13 mouse cellular contexts compared by ENCODE assay signal in the genomic region with DNA sequence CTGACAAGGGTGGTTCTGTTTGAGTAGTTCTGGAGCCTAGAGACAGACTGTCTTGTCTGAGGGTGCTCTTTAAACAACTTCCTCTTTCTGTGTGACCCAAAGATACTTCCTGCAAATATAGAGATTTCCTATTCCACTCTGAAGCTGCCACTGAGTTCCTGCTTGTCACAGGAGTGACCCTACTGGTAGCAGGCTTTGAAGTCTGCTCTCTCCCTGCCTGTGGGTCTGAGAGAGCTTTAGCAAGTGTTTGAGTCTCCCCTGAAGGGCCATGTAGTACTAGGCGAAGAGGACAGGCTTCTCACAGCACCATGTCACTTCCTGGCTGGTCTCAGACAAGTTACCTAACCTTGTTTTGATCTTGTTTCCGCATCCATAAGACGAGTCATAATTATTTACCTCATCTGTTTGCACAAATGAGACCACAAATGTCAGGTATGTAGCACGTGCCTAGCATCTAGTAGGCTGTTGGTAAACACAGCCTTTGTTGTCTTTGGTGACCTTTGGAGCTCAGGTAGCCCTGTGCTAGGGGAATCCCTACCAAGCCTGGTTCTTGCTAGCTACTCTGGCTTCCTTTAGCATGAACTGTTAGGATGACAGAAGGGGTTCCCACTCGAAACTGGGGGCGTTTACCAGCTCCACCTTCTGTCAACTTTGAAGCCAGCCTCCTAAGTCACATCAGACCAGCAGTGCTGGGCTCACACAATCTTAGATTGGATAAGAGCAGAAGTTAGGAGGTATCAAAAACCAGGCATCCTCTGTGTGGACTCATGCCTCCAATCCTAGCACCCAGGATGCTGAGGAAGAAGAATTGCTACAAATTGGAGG. TPM values are rescaled to one million over a fixed set of nuclear protein-coding genes. Genes with fewer than 3 reads are reported as not detected.
DNase-seq lines count a peak whose midpoint lies in the region; ATAC-seq and TF ChIP-seq lines count a peak whose summit lies in the region.
"Had no signal": no experiment of that assay in that cellular context is flagged by ENCODE, and none has a peak within 500 bp of the region (broad histone marks: within the 10 kb centered on the region; RNA-seq: fewer than 3 reads in every experiment).

No protein-coding gene starts in this region.

- WGBS in lung, embryonic 14.5 days: 62% methylated on average over 6 of the region's 6 CpGs
- WGBS in liver, embryonic 15.5 days (ENCODE audit: insufficient replicate concordance): 49% methylated on average over 6 of the region's 6 CpGs
- WGBS in stomach, embryonic 16.5 days: 57% methylated on average over 6 of the region's 6 CpGs
- 87% methylated on average over 6 of the region's 6 CpGs for WGBS in midbrain, embryonic 13.5 days
- 86% methylated on average over 6 of the region's 6 CpGs for WGBS in forebrain, embryonic 16.5 days

- peaks cover 60% of the 10 kb centered on the region for H3K36me3 ChIP-seq in lung, embryonic 14.5 days (ENCODE audit: insufficient read depth)
- H3K36me3 ChIP-seq in liver, embryonic 15.5 days (replicated peaks): peaks cover 36% of the 10 kb centered on the region
- H3K36me3 ChIP-seq in stomach, embryonic 16.5 days (ENCODE audit: control insufficient read depth, insufficient read depth, low read length): peaks cover 6% of the 10 kb centered on the region
- H3K36me3 ChIP-seq in midbrain, embryonic 13.5 days: peaks cover 82% of the 10 kb centered on the region
- H3K36me3 ChIP-seq in forebrain, embryonic 16.5 days (ENCODE audit: control insufficient read depth, insufficient read depth): peaks cover 7% of the 10 kb centered on the region; the same call in 1 of the 2 replicates

- no peak overlapping the region for H3K4me2 ChIP-seq in lung, embryonic 14.5 days
- H3K4me2 ChIP-seq in liver, embryonic 15.5 days: no peak overlapping the region
- H3K4me2 ChIP-seq in stomach, embryonic 16.5 days (ENCODE audit: low read depth, low read length): no peak overlapping the region
- H3K4me2 ChIP-seq in midbrain, embryonic 13.5 days (replicated peaks): no peak overlapping the region
- H3K4me2 ChIP-seq in forebrain, embryonic 16.5 days (ENCODE audit: low read length): no peak overlapping the region
- H3K4me2 ChIP-seq: heart, embryonic 13.5 days; midbrain, embryonic 11.5 days had no signal

- no peak overlapping the region for H3K4me3 ChIP-seq in lung, embryonic 14.5 days (ENCODE audit: low read depth, low read length)
- no peak overlapping the region for H3K4me3 ChIP-seq in liver, embryonic 15.5 days (replicated peaks)
- H3K4me3 ChIP-seq in stomach, embryonic 16.5 days (replicated peaks; ENCODE audit: low read length): no peak overlapping the region
- no peak overlapping the region for H3K4me3 ChIP-seq in midbrain, embryonic 13.5 days (replicated peaks)
- no peak overlapping the region for H3K4me3 ChIP-seq in forebrain, embryonic 16.5 days (replicated peaks; ENCODE audit: low read length)
- H3K4me3 ChIP-seq: erythroblast, embryonic 14.5 days; heart, embryonic 13.5 days had no signal

- ATAC-seq in lung, embryonic 14.5 days (ENCODE audit: insufficient read depth): no peak
- peak; percentile 87 for ATAC-seq in activated CD4-positive, CD25-positive, alpha-beta regulatory T cell, adult 4 months
- ATAC-seq in liver, embryonic 15.5 days (ENCODE audit: insufficient read depth): no peak; the same call in 1 of the 2 replicates
- ATAC-seq in stomach, embryonic 16.5 days (ENCODE audit: insufficient read depth, low FRiP score): no peak
- ATAC-seq in midbrain, embryonic 13.5 days: no peak
- ATAC-seq in forebrain, embryonic 16.5 days: no peak

- no peak for TF ChIP-seq CTCF in lung, embryonic 14.5 days (IDR thresholded peaks at IDR 0.05; ENCODE audit: low read depth)

- no peaks in the 10 kb centered on the region for H3K9me3 ChIP-seq in lung, embryonic 14.5 days (ENCODE audit: low read depth, low read length)
- no peaks in the 10 kb centered on the region for H3K9me3 ChIP-seq in liver, embryonic 15.5 days (replicated peaks)
- H3K9me3 ChIP-seq in stomach, embryonic 16.5 days (replicated peaks; ENCODE audit: control insufficient read depth, low read length): no peaks in the 10 kb centered on the region
- H3K9me3 ChIP-seq in midbrain, embryonic 13.5 days: no peaks in the 10 kb centered on the region
- no peaks in the 10 kb centered on the region for H3K9me3 ChIP-seq in forebrain, embryonic 16.5 days (ENCODE audit: control insufficient read depth, low read length)
- H3K9me3 ChIP-seq: heart, embryonic 13.5 days had no signal

- no peak for DNase-seq in lung, embryonic 14.5 days
- DNase-seq in lung, postnatal 14 days: no peak
- no peak for DNase-seq in heart, adult 9 months (ENCODE audit: low spot score in 2 of 2)
- DNase-seq: cerebellum, adult 11-12 months; thymus, postnatal 25 days had no signal

- H3K27ac ChIP-seq in lung, embryonic 14.5 days (ENCODE audit: low read depth): peak overlapping the region; percentile 27; the same call in 1 of the 2 replicates
- H3K27ac ChIP-seq in liver, embryonic 15.5 days (replicated peaks): peak overlapping the region; percentile 64
- H3K27ac ChIP-seq in stomach, embryonic 16.5 days (ENCODE audit: low read length): peak overlapping the region; percentile 79
- no peak overlapping the region for H3K27ac ChIP-seq in midbrain, embryonic 13.5 days
- H3K27ac ChIP-seq in forebrain, embryonic 16.5 days (ENCODE audit: low read length): no peak overlapping the region
- H3K27ac ChIP-seq: heart, embryonic 13.5 days had no signal

- peaks cover 12% of the 10 kb centered on the region; the same call in 1 of the 2 replicates for H3K4me1 ChIP-seq in lung, embryonic 14.5 days (ENCODE audit: insufficient read depth)
- H3K4me1 ChIP-seq in liver, embryonic 15.5 days (replicated peaks): peaks cover 31% of the 10 kb centered on the region
- peaks cover 5% of the 10 kb centered on the region for H3K4me1 ChIP-seq in stomach, embryonic 16.5 days (ENCODE audit: control insufficient read depth, insufficient read depth, low read length)
- H3K4me1 ChIP-seq in midbrain, embryonic 13.5 days (replicated peaks): no peaks in the 10 kb centered on the region
- H3K4me1 ChIP-seq in forebrain, embryonic 16.5 days (replicated peaks; ENCODE audit: control insufficient read depth, insufficient read depth, low read length): no peaks in the 10 kb centered on the region
- H3K4me1 ChIP-seq: heart, embryonic 13.5 days had no signal

- no peaks in the 10 kb centered on the region for H3K27me3 ChIP-seq in lung, embryonic 14.5 days (ENCODE audit: insufficient read depth, low read length)
- H3K27me3 ChIP-seq in liver, embryonic 15.5 days: no peaks in the 10 kb centered on the region
- no peaks in the 10 kb centered on the region for H3K27me3 ChIP-seq in stomach, embryonic 16.5 days (ENCODE audit: control insufficient read depth, insufficient read depth, low read length)
- H3K27me3 ChIP-seq in midbrain, embryonic 13.5 days: peaks cover under 1% of the 10 kb centered on the region
- H3K27me3 ChIP-seq in forebrain, embryonic 16.5 days (replicated peaks; ENCODE audit: control insufficient read depth, insufficient read depth, low read length): no peaks in the 10 kb centered on the region
- H3K27me3 ChIP-seq: heart, embryonic 13.5 days had no signal

- H3K9ac ChIP-seq in lung, embryonic 14.5 days: no peak overlapping the region; the same call in 1 of the 2 replicates
- no peak overlapping the region for H3K9ac ChIP-seq in liver, embryonic 15.5 days
- H3K9ac ChIP-seq in stomach, embryonic 16.5 days (ENCODE audit: low read length): no peak overlapping the region
- H3K9ac ChIP-seq in midbrain, embryonic 13.5 days (replicated peaks): no peak overlapping the region
- no peak overlapping the region for H3K9ac ChIP-seq in forebrain, embryonic 16.5 days (replicated peaks; ENCODE audit: low read depth, low read length)
- H3K9ac ChIP-seq: heart, embryonic 13.5 days had no signal

RNA-seq across cellular contexts. Expression of a gene that starts 7.2 kb away (rescaled TPM):
- 48.8 and 51.7 TPM in 2 replicates for polyA plus RNA-seq in lung, embryonic 14.5 days (2014; fragmentation: Nextera tagmentation; extraction: Ambion mirVana)
- polyA plus RNA-seq in activated CD4-positive, CD25-positive, alpha-beta regulatory T cell, adult 4 months (2017; shearing (Covaris generic)): not detected
- polyA plus RNA-seq in liver, embryonic 15.5 days (2015; fragmentation: Nextera tagmentation; extraction: Ambion mirVana): 13.9 and 17.4 TPM in 2 replicates
- polyA plus RNA-seq in stomach, embryonic 16.5 days (2015; fragmentation: Nextera tagmentation; extraction: Ambion mirVana): 63.8 and 78.8 TPM in 2 replicates
- 0.20 and 0.35 TPM in 2 replicates for polyA plus RNA-seq in midbrain, embryonic 13.5 days (2015; fragmentation: Nextera tagmentation; extraction: Ambion mirVana)
- 0.19 and 0.32 TPM in 2 replicates for polyA plus RNA-seq in forebrain, embryonic 16.5 days (2015; fragmentation: Nextera tagmentation; extraction: Ambion mirVana)
- polyA plus RNA-seq: erythroblast, embryonic 14.5 days had no signal

RNA-seq across cellular contexts. Expression of a gene that starts 10.3 kb away (rescaled TPM):
- polyA plus RNA-seq in lung, embryonic 14.5 days (2014; fragmentation: Nextera tagmentation; extraction: Ambion mirVana): 39.5 and 42.8 TPM in 2 replicates
- polyA plus RNA-seq in activated CD4-positive, CD25-positive, alpha-beta regulatory T cell, adult 4 months (2017; shearing (Covaris generic)): 10 to 100 TPM; 29.9 to 32.1 TPM
- polyA plus RNA-seq in liver, embryonic 15.5 days (2015; fragmentation: Nextera tagmentation; extraction: Ambion mirVana): 15.0 TPM in 2 replicates
- polyA plus RNA-seq in stomach, embryonic 16.5 days (2015; fragmentation: Nextera tagmentation; extraction: Ambion mirVana): 27.6 and 29.2 TPM in 2 replicates
- 51.0 and 56.0 TPM in 2 replicates for polyA plus RNA-seq in midbrain, embryonic 13.5 days (2015; fragmentation: Nextera tagmentation; extraction: Ambion mirVana)
- polyA plus RNA-seq in forebrain, embryonic 16.5 days (2015; fragmentation: Nextera tagmentation; extraction: Ambion mirVana): 53.3 and 55.4 TPM in 2 replicates

RNA-seq across cellular contexts. Expression of a gene that starts 18.8 kb away (rescaled TPM):
- 152 and 169 TPM in 2 replicates for polyA plus RNA-seq in lung, embryonic 14.5 days (2014; fragmentation: Nextera tagmentation; extraction: Ambion mirVana)
- polyA plus RNA-seq in activated CD4-positive, CD25-positive, alpha-beta regulatory T cell, adult 4 months (2017; shearing (Covaris generic)): 10 to 100 TPM; 62.4 to 77.7 TPM
- 51.5 and 59.2 TPM in 2 replicates for polyA plus RNA-seq in liver, embryonic 15.5 days (2015; fragmentation: Nextera tagmentation; extraction: Ambion mirVana)
- 134 and 148 TPM in 2 replicates for polyA plus RNA-seq in stomach, embryonic 16.5 days (2015; fragmentation: Nextera tagmentation; extraction: Ambion mirVana)
- polyA plus RNA-seq in midbrain, embryonic 13.5 days (2015; fragmentation: Nextera tagmentation; extraction: Ambion mirVana): 74.7 and 74.8 TPM in 2 replicates
- polyA plus RNA-seq in forebrain, embryonic 16.5 days (2015; fragmentation: Nextera tagmentation; extraction: Ambion mirVana): 79.4 and 81.7 TPM in 2 replicates

RNA-seq across cellular contexts. Expression of a gene that starts 23.9 kb away (rescaled TPM):
- 9.2 and 9.7 TPM in 2 replicates for polyA plus RNA-seq in lung, embryonic 14.5 days (2014; fragmentation: Nextera tagmentation; extraction: Ambion mirVana)
- 1 to 10 TPM; 2.1 to 3.6 TPM for polyA plus RNA-seq in activated CD4-positive, CD25-positive, alpha-beta regulatory T cell, adult 4 months (2017; shearing (Covaris generic))
- polyA plus RNA-seq in liver, embryonic 15.5 days (2015; fragmentation: Nextera tagmentation; extraction: Ambion mirVana): 2.7 and 3.3 TPM in 2 replicates
- polyA plus RNA-seq in stomach, embryonic 16.5 days (2015; fragmentation: Nextera tagmentation; extraction: Ambion mirVana): 10.7 and 11.7 TPM in 2 replicates
- 11.8 and 12.7 TPM in 2 replicates for polyA plus RNA-seq in midbrain, embryonic 13.5 days (2015; fragmentation: Nextera tagmentation; extraction: Ambion mirVana)
- polyA plus RNA-seq in forebrain, embryonic 16.5 days (2015; fragmentation: Nextera tagmentation; extraction: Ambion mirVana): 13.2 TPM in 2 replicates

RNA-seq across cellular contexts. Expression of a gene that starts 27.2 kb away (rescaled TPM):
- 127 and 129 TPM in 2 replicates for polyA plus RNA-seq in lung, embryonic 14.5 days (2014; fragmentation: Nextera tagmentation; extraction: Ambion mirVana)
- 10 to 100 TPM; 20.9 to 31.8 TPM for polyA plus RNA-seq in activated CD4-positive, CD25-positive, alpha-beta regulatory T cell, adult 4 months (2017; shearing (Covaris generic))
- polyA plus RNA-seq in liver, embryonic 15.5 days (2015; fragmentation: Nextera tagmentation; extraction: Ambion mirVana): 122 and 141 TPM in 2 replicates
- 179 and 184 TPM in 2 replicates for polyA plus RNA-seq in stomach, embryonic 16.5 days (2015; fragmentation: Nextera tagmentation; extraction: Ambion mirVana)
- polyA plus RNA-seq in midbrain, embryonic 13.5 days (2015; fragmentation: Nextera tagmentation; extraction: Ambion mirVana): 51.9 and 54.9 TPM in 2 replicates
- polyA plus RNA-seq in forebrain, embryonic 16.5 days (2015; fragmentation: Nextera tagmentation; extraction: Ambion mirVana): 63.9 and 74.4 TPM in 2 replicates

Comparison
In these comparisons a context has a peak if more than half of its experiments do, and no peak if none do; other contexts are left out.
1. H3K27ac ChIP-seq: peak in lung, embryonic 14.5 days (single experiment), liver, embryonic 15.5 days (single experiment) and stomach, embryonic 16.5 days (single experiment); none in midbrain, embryonic 13.5 days (single experiment) and forebrain, embryonic 16.5 days (single experiment).
2. RNA of a gene that starts 7.2 kb away (polyA plus RNA-seq): 63.8 to 78.8 TPM in stomach, embryonic 16.5 days, 48.8 to 51.7 TPM in lung, embryonic 14.5 days and 13.9 to 17.4 TPM in liver, embryonic 15.5 days; 0.20 to 0.35 TPM in midbrain, embryonic 13.5 days, 0.19 to 0.32 TPM in forebrain, embryonic 16.5 days and not detected in activated CD4-positive, CD25-positive, alpha-beta regulatory T cell, adult 4 months; every median in the first group is over 10 times any median in the second.